Mouse (Mus musculus) common myeloid progenitor, adult 5-6 weeks (primary cell): Measurements from ENCODE around the gene Cadm1. TPM values are rescaled to one million over a fixed set of nuclear protein-coding genes. Genes with fewer than 3 reads are reported as not detected.
A peak's percentile ranks its signal among the peaks of the same experiment; 100 is the strongest.

ENCODE experiments used
- ATAC-seq: replicated peaks from 2 replicates; pipeline ENCODE4 v1.8.0; 2016; ENCODE audit warnings: low read depth, mild to moderate bottlenecking, moderate TSS enrichment, inconsistent platforms; ENCODE audit not compliant: poor library complexity, severe bottlenecking
- total RNA-seq: library from RNA; stranded (forward); fragments of 200-1000, 187-1606 nt; gene quantifications from 2 replicates; pipeline ENCODE4 v1.2.3, GENCODE M21; 2017

Gene Cadm1
- total RNA-seq, 1 experiment from 2014 or later = 0.69 TPM

DNA sequence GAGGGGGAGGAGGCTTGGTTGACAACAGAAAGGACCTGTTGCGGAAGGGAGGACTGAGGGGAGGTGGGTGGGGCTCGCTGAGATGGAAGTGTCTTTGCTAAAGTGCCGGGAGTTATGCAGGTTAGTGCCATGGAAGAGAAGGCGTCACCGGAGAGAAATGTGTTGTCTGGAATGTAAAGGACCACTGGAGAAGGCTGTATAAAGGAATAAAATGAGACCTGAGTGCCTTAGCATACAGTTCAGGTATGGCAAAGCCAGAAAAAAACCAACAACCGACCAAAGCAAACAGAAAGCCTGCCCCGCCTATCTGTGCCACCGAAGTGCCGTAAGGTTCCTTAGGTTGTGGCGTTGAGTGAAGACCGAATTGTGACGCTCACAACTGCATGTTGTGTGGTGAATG is 18.4 kb downstream of the Cadm1 start:
- ATAC-seq = no peak

DNA sequence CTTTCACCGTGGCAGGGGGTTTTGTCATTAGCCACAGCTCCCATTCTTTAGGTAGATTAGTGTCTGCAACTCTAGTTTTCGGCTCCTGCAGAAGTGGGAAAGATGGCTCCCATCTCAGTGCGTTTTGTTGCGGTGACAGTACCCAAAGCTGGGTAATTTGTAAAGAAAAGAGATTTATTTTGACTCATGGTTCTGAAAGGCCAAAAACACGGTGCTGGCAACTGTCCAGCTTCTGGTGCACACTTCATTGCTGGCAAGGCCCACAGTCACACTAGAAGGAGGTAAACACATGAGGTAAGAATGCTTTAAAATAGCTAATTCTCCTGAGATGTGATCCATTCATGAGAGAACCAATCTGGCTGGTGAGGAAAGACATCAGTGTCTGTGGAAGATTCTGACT is 18.9 kb downstream of the Cadm1 start:
- ATAC-seq = no peak

- no peak for ATAC-seq
These were observed 23.1 kb downstream of the Cadm1 start for GRCm38 (mm10) chr9:47552960-47553575.

DNA sequence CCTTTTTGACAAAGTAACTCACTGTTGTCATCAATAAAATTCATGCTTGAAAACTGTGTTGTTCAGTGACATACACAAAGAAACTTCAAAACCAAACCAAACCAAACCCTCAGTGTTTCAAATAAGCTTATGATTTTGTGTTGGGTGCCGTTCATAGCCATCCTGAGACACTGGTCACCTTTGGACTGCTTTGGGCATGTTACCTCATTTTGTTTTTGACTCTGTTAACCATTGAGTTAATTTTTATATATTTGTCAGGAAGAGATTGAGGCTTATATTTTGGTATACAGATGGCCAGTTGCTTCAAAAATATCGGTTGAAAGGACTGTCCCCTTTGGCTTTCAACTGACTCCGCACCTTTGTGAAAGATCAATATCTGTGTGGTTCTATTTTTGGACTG is 30.8 kb downstream of the Cadm1 start:
- ATAC-seq = no peak

DNA sequence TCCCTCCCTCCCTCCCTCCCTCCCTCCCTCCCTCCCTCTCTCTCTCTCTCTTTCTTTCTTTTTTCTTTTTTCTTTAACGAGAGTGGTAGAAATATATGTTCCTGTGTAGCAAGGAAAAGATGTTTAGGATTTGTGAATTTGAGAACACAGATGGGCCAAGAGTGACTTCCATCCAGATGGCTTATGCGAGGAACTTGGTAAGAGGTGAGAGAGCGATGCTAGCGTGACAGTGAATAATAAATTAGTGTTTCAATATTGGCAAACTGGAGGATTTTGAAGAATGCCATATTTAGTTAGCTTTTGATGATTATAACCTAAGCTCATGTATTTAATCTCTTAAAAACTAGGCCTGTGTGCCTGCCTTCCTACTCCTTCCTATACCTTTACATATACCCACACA is 31.6 kb downstream of the Cadm1 start:
- ATAC-seq = no peak

DNA sequence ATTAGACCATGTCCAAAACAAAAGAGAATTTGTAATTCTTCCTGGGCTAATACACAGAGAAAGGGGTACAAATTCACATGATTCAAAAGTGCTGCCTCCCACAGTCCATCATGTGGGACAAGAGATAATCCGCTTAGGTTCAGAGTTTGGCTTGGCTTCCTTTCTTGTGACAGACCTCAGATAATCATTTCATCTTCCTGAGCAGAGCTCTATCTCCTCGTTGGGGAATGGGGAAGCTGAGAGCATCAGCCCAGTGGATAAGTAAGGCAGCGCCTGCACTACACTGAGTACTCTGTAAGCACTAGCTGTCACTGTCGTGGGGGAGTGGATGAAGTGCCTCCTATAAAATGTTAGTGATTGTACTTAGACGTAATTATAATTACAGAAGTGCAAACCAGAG is 35.1 kb downstream of the Cadm1 start:
- no peak for ATAC-seq

GRCm38 (mm10) chr9:47567873-47568272 is 37.9 kb downstream of the Cadm1 start:
- ATAC-seq = no peak

GRCm38 (mm10) chr9:47570184-47570583 is 40.2 kb downstream of the Cadm1 start:
- ATAC-seq = no peak

GRCm38 (mm10) chr9:47571461-47571860 is 41.5 kb downstream of the Cadm1 start:
- ATAC-seq = no peak

- no peak for ATAC-seq
These were observed 42.2 kb downstream of the Cadm1 start for GRCm38 (mm10) chr9:47572132-47572531.

- ATAC-seq = no peak
These were observed 43.5 kb downstream of the Cadm1 start for GRCm38 (mm10) chr9:47573456-47573855.

DNA sequence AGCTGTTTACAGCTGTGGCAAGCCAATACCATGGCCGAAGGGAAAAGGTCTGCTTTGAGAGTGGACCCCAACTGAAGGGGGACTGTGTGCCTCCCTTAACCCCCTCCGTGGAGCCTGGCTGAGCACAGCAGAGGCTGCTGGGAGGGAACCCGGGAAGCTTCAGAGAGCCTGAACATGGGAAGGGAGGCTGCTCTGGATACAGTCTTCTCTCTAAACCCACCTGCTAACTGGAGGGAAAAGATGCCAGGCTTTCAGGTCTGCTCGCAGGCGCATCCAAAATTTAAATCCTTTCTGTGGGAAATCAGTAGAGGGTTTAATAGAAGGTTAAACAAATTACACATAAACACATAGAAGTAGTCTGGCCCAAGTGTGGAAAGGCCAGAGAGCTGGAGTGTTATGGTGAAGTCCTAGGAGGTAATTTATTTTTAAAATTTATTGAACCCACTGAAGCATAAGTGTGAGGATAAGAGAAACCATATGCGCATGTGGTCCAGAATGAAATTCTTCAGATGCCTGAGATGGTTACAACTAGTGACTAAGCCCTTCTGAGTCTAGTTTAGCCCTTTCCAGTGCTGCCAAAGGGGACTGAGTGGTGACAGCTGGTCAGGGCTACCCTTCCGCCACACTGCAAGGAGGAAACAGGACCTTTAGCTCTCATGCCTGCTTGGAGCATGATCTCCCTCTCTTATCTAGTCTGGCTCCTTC is 44.9 kb downstream of the Cadm1 start:
- ATAC-seq = no peak

GRCm38 (mm10) chr9:47575764-47576163 is 45.8 kb downstream of the Cadm1 start:
- no peak for ATAC-seq

- ATAC-seq = no peak
These were observed 49.5 kb downstream of the Cadm1 start for GRCm38 (mm10) chr9:47579464-47579863.

GRCm38 (mm10) chr9:47581576-47582365 is 51.8 kb downstream of the Cadm1 start:
- no peak for ATAC-seq

DNA sequence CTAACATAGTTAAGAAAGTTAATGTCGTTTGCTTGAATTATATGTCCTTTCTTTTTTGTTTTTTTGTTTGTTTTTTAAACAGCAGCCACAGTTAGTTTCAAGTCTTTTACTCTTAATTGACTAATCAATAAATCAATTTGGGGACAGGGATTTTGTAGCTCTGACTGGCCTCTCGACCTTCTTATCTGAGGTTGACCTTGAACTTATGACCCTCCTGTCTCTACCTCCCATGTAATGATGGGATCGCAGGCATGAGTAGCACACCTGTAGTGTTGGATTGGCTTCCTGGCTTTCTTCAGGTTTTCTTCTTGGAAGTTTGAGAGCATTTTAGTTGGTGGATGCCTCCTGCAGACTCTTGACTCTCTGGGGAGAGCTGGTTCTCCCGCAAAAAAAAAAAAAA is 53.3 kb downstream of the Cadm1 start:
- ATAC-seq = no peak

GRCm38 (mm10) chr9:47586176-47586575 is 56.2 kb downstream of the Cadm1 start:
- no peak for ATAC-seq

- ATAC-seq = no peak
These were observed 56.9 kb downstream of the Cadm1 start for GRCm38 (mm10) chr9:47586839-47587238.

- ATAC-seq = no peak
These were observed 57.7 kb downstream of the Cadm1 start for GRCm38 (mm10) chr9:47587577-47588194.

- ATAC-seq = 0 out of 2 replicates have a peak, but pooled peaks have one; percentile 29
These were observed 59.9 kb downstream of the Cadm1 start for GRCm38 (mm10) chr9:47589832-47590231.

GRCm38 (mm10) chr9:47601541-47601940 is 71.6 kb downstream of the Cadm1 start:
- ATAC-seq = no peak
